Mouse (Mus musculus): ENCODE measurements around the gene Ephb2.

Gene Ephb2

GRCm38 (mm10) chr4:136605756-136606485 is 229.9 kb downstream of the Ephb2 start:
- no peak for DNase-seq (ENCODE audit: low read depth, low spot score)

- DNase-seq (ENCODE audit: low read depth, low spot score) = peak; percentile 98
Observed at GRCm38 (mm10) chr4:136602568-136602967, 233.2 kb downstream of the Ephb2 start, which contains the start of gene Kdm1a. Gene Kdm1a (minus strand): TSS chr4:136602723.

GRCm38 (mm10) chr4:136602018-136602554 is 233.7 kb downstream of the Ephb2 start:
- DNase-seq (ENCODE audit: low read depth, low spot score) = peak; percentile 49

GRCm38 (mm10) chr4:136601476-136601875 is 234.3 kb downstream of the Ephb2 start:
- DNase-seq (ENCODE audit: low read depth, low spot score) = peak; percentile 73

GRCm38 (mm10) chr4:136600536-136600935 is 235.3 kb downstream of the Ephb2 start:
- no peak for DNase-seq (ENCODE audit: low read depth, low spot score)

GRCm38 (mm10) chr4:136599869-136600268 is 235.9 kb downstream of the Ephb2 start:
- no peak for DNase-seq (ENCODE audit: low read depth, low spot score)

- peak; percentile 49 for DNase-seq (ENCODE audit: low read depth, low spot score)
Observed at GRCm38 (mm10) chr4:136598268-136598876, 237.4 kb downstream of the Ephb2 start.
